Mouse (Mus musculus) small intestine, adult 2 months (tissue): Measurements from ENCODE around the gene Eif1ax. TPM values are rescaled to one million over a fixed set of nuclear protein-coding genes. Genes with fewer than 3 reads are reported as not detected.

Experiments used
- H3K27ac ChIP-seq: fragments of 200-500 bp; 2 replicates; pipeline ENCODE4 v1.5.1; 2012; ENCODE audit warnings: low read depth, low read length, control low read depth, inconsistent platforms; ENCODE audit not compliant: insufficient read depth
- H3K27me3 ChIP-seq: fragments of 200-500 bp; 2 replicates; pipeline ENCODE4 v1.6.1; 2012; ENCODE audit warnings: mild to moderate bottlenecking, moderate library complexity, low read length, inconsistent platforms; ENCODE audit not compliant: control insufficient read depth, insufficient read depth
- H3K36me3 ChIP-seq: fragments of 200-500 bp; 2 replicates; pipeline ENCODE4 v1.6.1; 2012; ENCODE audit warnings: mild to moderate bottlenecking, low read length, control low read depth, inconsistent platforms; ENCODE audit not compliant: control insufficient read depth, insufficient read depth
- H3K4me1 ChIP-seq: fragments of 200-500 bp; 2 replicates; pipeline ENCODE4 v1.6.1; 2012; ENCODE audit warnings: low read length, inconsistent platforms, mixed read lengths; ENCODE audit not compliant: control insufficient read depth, insufficient read depth, insufficient read length
- H3K4me3 ChIP-seq: fragments of 200-500 bp; 2 replicates; pipeline ENCODE4 v1.5.1; 2012; ENCODE audit warnings: low read depth, mild to moderate bottlenecking, control low read depth, inconsistent platforms, low read length, moderate library complexity
- CTCF ChIP-seq: fragments of 200-500 bp; IDR thresholded peaks from 2 replicates; pipeline ENCODE4 v1.5.1; 2012; ENCODE audit warnings: low read depth, mild to moderate bottlenecking, control low read depth, inconsistent platforms, low read length, moderate library complexity, mixed read lengths; ENCODE audit not compliant: insufficient replicate concordance, insufficient read length; ENCODE audit errors: extremely low read depth
- POLR2A ChIP-seq: fragments of 200-500 bp; IDR thresholded peaks from 2 replicates; pipeline ENCODE4 v1.6.1; 2012; ENCODE audit warnings: low read depth, mild to moderate bottlenecking, control low read depth, inconsistent platforms, low read length, moderate library complexity
- WGBS: fragments of 180-500 bp; shearing (Covaris S2); methylation state at CpG from one replicate; pipeline ENCODE4 v1.1.7; 2018; 5-methylcytosine and 5-hydroxymethylcytosine counted together
- polyA plus RNA-seq: library from polyadenylated mRNA; depleted of rRNA; stranded (reverse); fragments of >200 nt; gene quantifications from 2 replicates; pipeline ENCODE4 v1.2.3, GENCODE M21; 2012; rRNA removed

The Eif1ax gene
- polyA plus RNA-seq: 18.7 and 38.6 TPM in 2 replicates

DNA sequence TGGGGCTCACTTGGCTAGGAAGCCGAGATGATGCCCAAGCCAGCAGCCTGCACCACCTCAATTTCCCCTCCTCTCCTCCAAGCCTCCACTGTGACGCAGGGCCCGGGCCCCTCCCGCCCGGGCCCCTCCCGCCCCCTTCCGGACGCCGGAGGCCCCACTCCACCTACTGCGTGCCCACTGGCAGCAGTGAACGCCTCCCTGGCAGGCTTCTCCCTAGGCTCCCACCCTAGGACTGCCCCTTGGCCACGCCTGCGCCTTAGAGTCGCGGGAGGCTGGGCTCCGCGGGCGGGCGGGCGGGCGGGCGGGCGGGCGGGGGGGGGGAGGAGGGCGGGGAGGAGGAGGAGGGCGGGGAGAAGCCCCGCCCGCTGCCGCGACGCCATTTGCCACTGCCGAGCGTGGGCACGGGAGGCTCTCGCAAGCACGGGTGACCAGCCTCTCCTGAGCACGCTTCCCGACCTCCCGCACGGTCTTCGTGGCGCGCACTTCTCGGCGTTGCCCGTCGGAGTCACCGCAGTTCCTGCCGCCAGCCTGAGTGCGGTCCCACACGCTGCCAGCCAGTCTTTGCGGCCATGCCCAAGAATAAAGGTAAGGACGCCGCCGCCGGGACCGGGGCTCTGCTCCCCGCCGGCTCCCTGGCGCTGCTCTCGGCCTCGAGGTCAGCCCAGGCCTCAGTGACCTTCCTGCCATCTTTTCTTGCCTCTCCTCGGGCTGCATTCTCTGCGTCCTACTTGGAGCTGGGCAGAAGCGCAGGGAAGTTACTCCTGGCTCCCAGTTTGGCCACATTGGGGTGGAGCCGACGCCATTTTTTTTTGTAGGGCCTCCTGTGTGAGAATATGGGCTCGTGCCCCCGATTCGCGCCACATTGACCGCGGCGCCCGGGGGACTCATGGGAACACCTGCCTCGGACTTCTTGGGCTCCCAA lies at the start of gene Eif1ax:
Eif1ax (plus strand) TSS at position 348 of the 922 bp plus-strand sequence.
- H3K27ac ChIP-seq: peak within 1 kb of the TSS; percentile 50
- H3K27me3 ChIP-seq: no peaks in the 10 kb centered on the region
- H3K4me3 ChIP-seq: peak within 1 kb of the TSS; percentile 100
- H3K36me3 ChIP-seq: no peaks in the 10 kb centered on the region; the same call in 1 of the 2 replicates
- no peaks in the 10 kb centered on the region for H3K4me1 ChIP-seq
- 10% methylated on average over 56 of the region's 76 CpGs for WGBS
- TF ChIP-seq CTCF: no peak
- no peak for TF ChIP-seq POLR2A

- peaks cover 6% of the 10 kb centered on the region for H3K36me3 ChIP-seq
Measured at GRCm38 (mm10) chrX:159364506-159364905, 7.5 kb upstream of the Eif1ax start.

DNA sequence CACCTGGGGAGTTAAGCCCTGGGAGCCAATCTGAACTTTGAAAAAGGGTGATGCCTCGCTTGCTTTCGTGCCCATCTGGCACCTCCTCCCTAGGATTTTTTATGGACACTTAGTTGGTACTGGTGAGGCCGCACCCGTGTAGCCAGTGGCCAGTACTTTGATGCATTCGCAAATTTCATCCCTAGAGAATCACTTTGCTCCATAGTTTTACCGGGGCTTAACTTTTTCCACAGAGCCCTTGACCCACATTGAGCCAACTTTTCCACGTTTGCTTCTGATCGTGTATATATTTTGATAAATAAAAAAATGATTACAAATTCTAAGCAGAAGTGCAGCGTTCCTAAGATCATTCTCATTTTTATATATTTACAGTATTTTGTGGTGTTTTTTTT lies 771 bp downstream of the Eif1ax start:
- no peak for TF ChIP-seq CTCF
- no peak for TF ChIP-seq POLR2A
- Histone ChIP-seq H3K36me3 (peaks cover 2% of the 10 kb centered on the region; the same call in 1 of the 2 replicates), H3K4me1 (no peaks in the 10 kb centered on the region), H3K4me3 (peak overlapping the region; percentile 100), H3K27ac (0 out of 2 replicates have a peak overlapping the region, but pooled peaks have one; percentile 50), H3K27me3 (no peaks in the 10 kb centered on the region)
- 17% methylated on average over 9 of the region's 9 CpGs for WGBS

More at GRCm38 (mm10) chrX:159364506-159364905, 7.5 kb upstream of the Eif1ax start:
- 84% methylated on average over 3 of the region's 3 CpGs for WGBS
- H3K27me3 ChIP-seq: no peaks in the 10 kb centered on the region
- no peak overlapping the region for H3K27ac ChIP-seq
- TF ChIP-seq POLR2A: no peak
- TF ChIP-seq CTCF: no peak
- no peaks in the 10 kb centered on the region for H3K4me1 ChIP-seq
- no peak overlapping the region for H3K4me3 ChIP-seq

GRCm38 (mm10) chrX:159387105-159387504 lies 15.1 kb downstream of the Eif1ax start:
- TF ChIP-seq CTCF (no peak), POLR2A (no peak)
- no peaks in the 10 kb centered on the region for H3K4me1 ChIP-seq
- no peak overlapping the region for H3K27ac ChIP-seq
- WGBS: 52% methylated on average over 9 of the region's 9 CpGs
- 0 out of 2 replicates have a peak, but pooled peaks cover 7% of the 10 kb centered on the region for H3K36me3 ChIP-seq
- no peaks in the 10 kb centered on the region for H3K27me3 ChIP-seq
- H3K4me3 ChIP-seq: no peak overlapping the region

DNA sequence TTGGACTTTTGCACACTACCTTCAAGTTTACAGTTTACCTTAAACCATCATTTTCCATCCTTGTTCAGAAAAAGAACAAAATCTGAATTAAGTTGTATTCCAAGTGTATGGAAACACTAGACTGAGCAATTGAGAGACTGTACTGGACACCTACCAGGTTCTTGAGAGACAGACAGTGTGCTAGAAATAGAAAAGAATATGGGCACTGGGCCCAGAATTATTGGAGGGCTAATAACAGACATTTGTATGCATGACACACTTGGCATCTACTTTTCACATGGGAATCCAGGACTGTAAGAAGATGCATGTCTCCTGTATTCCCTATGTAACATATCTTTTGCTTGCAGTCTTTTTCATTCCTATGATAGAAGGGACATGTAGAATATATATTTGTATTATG lies 17.0 kb downstream of the Eif1ax start:
- Histone ChIP-seq H3K27ac (no peak overlapping the region), H3K36me3 (0 out of 2 replicates have a peak, but pooled peaks cover 6% of the 10 kb centered on the region), H3K4me1 (no peaks in the 10 kb centered on the region), H3K27me3 (no peaks in the 10 kb centered on the region), H3K4me3 (no peak overlapping the region)
- TF ChIP-seq POLR2A (no peak), CTCF (no peak)

DNA sequence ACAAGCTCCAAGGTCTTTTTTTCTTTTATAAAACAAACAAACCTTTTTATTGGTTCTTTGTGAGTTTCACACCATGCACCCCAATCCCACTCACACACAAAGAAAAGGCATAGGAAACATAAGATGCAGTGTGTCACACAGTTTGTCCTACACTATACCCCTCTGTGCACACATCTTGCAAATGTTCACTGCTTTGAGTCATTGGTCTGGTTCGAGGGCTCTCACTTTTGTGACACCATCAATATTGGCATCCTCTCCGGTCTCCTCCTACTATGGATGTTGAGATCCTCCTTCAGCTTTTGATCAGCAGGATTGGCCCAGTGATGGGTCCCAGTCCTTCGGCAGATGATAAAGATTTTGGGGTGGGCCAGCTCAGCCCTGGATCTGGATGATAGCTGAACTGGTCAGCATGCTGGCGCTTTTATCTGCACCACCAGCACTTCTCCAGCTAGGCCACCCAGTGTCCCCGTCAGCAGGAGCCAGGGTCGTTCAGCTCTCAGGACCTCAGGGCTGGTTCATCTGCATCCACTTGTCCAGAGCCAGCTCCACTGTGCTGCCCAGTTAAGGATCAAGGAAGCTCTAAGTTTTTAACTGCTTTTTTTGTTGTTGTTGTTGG lies 18.5 kb downstream of the Eif1ax start:
- Histone ChIP-seq H3K27me3 (no peaks in the 10 kb centered on the region), H3K36me3 (0 out of 2 replicates have a peak, but pooled peaks cover 4% of the 10 kb centered on the region), H3K27ac (no peak overlapping the region), H3K4me3 (no peak overlapping the region), H3K4me1 (no peaks in the 10 kb centered on the region)
- WGBS: 85% methylated on average over 6 of the region's 6 CpGs
- TF ChIP-seq POLR2A (no peak), CTCF (no peak)

GRCm38 (mm10) chrX:159391239-159391638 lies 19.3 kb downstream of the Eif1ax start:
- Histone ChIP-seq H3K27ac (no peak overlapping the region), H3K4me3 (no peak overlapping the region), H3K36me3 (0 out of 2 replicates have a peak, but pooled peaks cover 4% of the 10 kb centered on the region), H3K4me1 (no peaks in the 10 kb centered on the region), H3K27me3 (no peaks in the 10 kb centered on the region)
- 72% methylated on average over 3 of the region's 3 CpGs for WGBS
- TF ChIP-seq CTCF (no peak), POLR2A (no peak)
